Mouse (Mus musculus) heart, embryonic 11.5 days (tissue): Measurements from ENCODE around the gene Piga. TPM values are rescaled to one million over a fixed set of nuclear protein-coding genes. Genes with fewer than 3 reads are reported as not detected.

Source experiments
- ATAC-seq: fragments of 200-750 bp; cut with Nextera tagmentation; replicated peaks from 2 replicates; pipeline ENCODE4 v1.8.0; 2017; ENCODE audit warnings: moderate library complexity; ENCODE audit not compliant: insufficient number of reproducible peaks, low FRiP score, low TSS enrichment
- H3K27ac ChIP-seq: fragments of 300-500 bp; sonication (generic); 2 replicates; pipeline ENCODE4 v1.5.1; 2014; ENCODE audit warnings: mild to moderate bottlenecking, low read depth, low read length
- H3K27me3 ChIP-seq: fragments of 300-500 bp; sonication (generic); 2 replicates; pipeline ENCODE4 v1.6.1; 2014; ENCODE audit warnings: mild to moderate bottlenecking, low read length, mixed read lengths; ENCODE audit not compliant: control insufficient read depth, insufficient read depth
- H3K36me3 ChIP-seq: fragments of 300-500 bp; sonication (generic); 2 replicates; pipeline ENCODE4 v1.6.1; 2014; ENCODE audit warnings: mild to moderate bottlenecking, low read length, moderate library complexity, mixed read lengths; ENCODE audit not compliant: control insufficient read depth, insufficient read depth
- H3K4me1 ChIP-seq: fragments of 300-500 bp; sonication (generic); 2 replicates; pipeline ENCODE4 v1.6.1; 2014; ENCODE audit warnings: low read length; ENCODE audit not compliant: control insufficient read depth, insufficient read depth
- H3K4me2 ChIP-seq: fragments of 300-500 bp; sonication (generic); 2 replicates; pipeline ENCODE4 v1.6.1; 2014; ENCODE audit warnings: mild to moderate bottlenecking, moderate library complexity
- H3K4me3 ChIP-seq: fragments of 300-500 bp; sonication (generic); 2 replicates; pipeline ENCODE4 v1.5.1; 2014; ENCODE audit warnings: low read depth, low read length
- H3K9ac ChIP-seq: fragments of 300-500 bp; sonication (generic); 2 replicates; pipeline ENCODE4 v1.6.1; 2014; ENCODE audit warnings: mild to moderate bottlenecking, low read depth, low read length, moderate library complexity
- H3K9me3 ChIP-seq: fragments of 300-500 bp; sonication (generic); replicated peaks from 2 replicates; pipeline ENCODE4 v1.6.1; 2016; ENCODE audit warnings: low read length; ENCODE audit not compliant: control insufficient read depth
- WGBS: fragments of 180-500 bp; shearing (Covaris S2); extraction: QIAGEN DNeasy Blood & Tissue Kit; methylation state at CpG from one replicate; pipeline ENCODE4 v1.1.7; 2014; ENCODE audit not compliant: insufficient replicate concordance; 5-methylcytosine and 5-hydroxymethylcytosine counted together
- polyA plus RNA-seq: library from polyadenylated mRNA; unstranded; fragments of >200 nt; fragmentation: Nextera tagmentation; extraction: Ambion mirVana; gene quantifications from 2 replicates; pipeline ENCODE4 v1.2.1, GENCODE M21; 2014

Gene Piga
- polyA plus RNA-seq, 1 experiment from 2014 or later, result 10.0 TPM

GRCm38 (mm10) chrX:164459205-164459878 lies 39.8 kb downstream of the Piga start:
- no peaks in the 10 kb centered on the region for H3K36me3 ChIP-seq
- no peak overlapping the region for H3K4me2 ChIP-seq
- no peak overlapping the region for H3K27ac ChIP-seq
- no peaks in the 10 kb centered on the region for H3K9me3 ChIP-seq
- H3K27me3 ChIP-seq, result no peaks in the 10 kb centered on the region; the same call in 1 of the 2 replicates
- H3K9ac ChIP-seq, result no peak overlapping the region
- no peaks in the 10 kb centered on the region for H3K4me1 ChIP-seq
- no peak overlapping the region for H3K4me3 ChIP-seq
- no peak for ATAC-seq
- WGBS, result 72% methylated on average over 6 of the region's 6 CpGs

Other genes with a start within 250 kb of the Piga start
- 8.9 and 10.4 TPM in 2 replicates for gene Bmx, start 161.6 kb upstream of the Piga start, polyA plus RNA-seq
- 10.5 and 12.3 TPM in 2 replicates for gene Pir, start 150.4 kb upstream of the Piga start, polyA plus RNA-seq
- 2.1 and 3.3 TPM in 2 replicates for gene Vegfd, start 46.4 kb upstream of the Piga start, polyA plus RNA-seq
- gene Asb11, start 17.2 kb downstream of the Piga start, polyA plus RNA-seq, result 1.3 and 2.2 TPM in 2 replicates
- gene Asb9, start 86.5 kb downstream of the Piga start, polyA plus RNA-seq, result 0.14 TPM in 1 of 2 replicates, not detected in the other